Mouse (Mus musculus): ENCODE results near the gene Auts2. TPM values are rescaled to one million over a fixed set of nuclear protein-coding genes. Genes with fewer than 3 reads are reported as not detected.

Gene Auts2
- polyA plus RNA-seq, 1 experiment from 2014 or later, result 4.4 TPM

DNA sequence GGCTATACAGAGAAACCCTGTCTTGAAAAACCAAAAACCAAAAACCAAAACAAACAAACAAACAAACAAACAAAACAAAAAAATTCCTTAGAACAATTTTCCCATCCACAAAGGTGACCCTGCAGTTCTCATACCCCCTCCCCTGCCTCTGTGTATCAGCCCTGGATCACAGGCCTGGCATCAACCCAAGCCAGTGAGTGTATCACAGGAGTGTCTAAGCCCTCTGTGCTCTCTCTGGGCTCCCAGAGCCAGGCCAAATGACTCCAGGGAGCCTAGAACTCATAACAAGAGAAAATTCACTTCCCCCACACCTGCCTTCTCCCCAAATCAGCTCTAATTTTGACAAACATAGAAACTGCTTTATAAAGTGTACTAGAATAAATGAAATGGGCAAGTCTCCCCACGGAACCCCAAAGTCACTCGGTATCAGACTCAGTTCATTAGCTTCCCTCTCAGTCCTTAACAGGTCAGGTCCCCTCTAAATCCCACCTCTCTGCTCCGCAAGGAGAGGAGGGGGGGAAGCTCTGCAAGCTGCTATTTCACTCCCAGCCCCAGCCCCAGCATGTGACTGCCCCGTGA, 896.0 kb downstream of the Auts2 start:
- H3K27ac ChIP-seq (ENCODE audit: low read length), result no peak overlapping the region
- TF ChIP-seq CTCF (IDR thresholded peaks at IDR 0.05) (no peak), EP300 (IDR thresholded peaks at IDR 0.05) (no peak)
- H3K4me1 ChIP-seq (ENCODE audit: insufficient read depth, low read depth, low read length), result no peaks in the 10 kb centered on the region
- WGBS, result 49% methylated on average over 4 of the region's 4 CpGs
- ATAC-seq (no peak), DNase-seq (ENCODE audit: low spot score) (no peak)
- no peak overlapping the region for H3K4me3 ChIP-seq (ENCODE audit: low read depth, low read length)
- H3K4me2 ChIP-seq (replicated peaks; ENCODE audit: low read depth, low read length), result no peak overlapping the region
- no peaks in the 10 kb centered on the region for H3K9me3 ChIP-seq (ENCODE audit: low read length)
- H3K9ac ChIP-seq (replicated peaks; ENCODE audit: low read depth), result no peak overlapping the region
- H3K36me3 ChIP-seq (ENCODE audit: insufficient read depth, low read length), result no peaks in the 10 kb centered on the region
- no peaks in the 10 kb centered on the region for H3K27me3 ChIP-seq (replicated peaks; ENCODE audit: insufficient read depth, low read length)

DNA sequence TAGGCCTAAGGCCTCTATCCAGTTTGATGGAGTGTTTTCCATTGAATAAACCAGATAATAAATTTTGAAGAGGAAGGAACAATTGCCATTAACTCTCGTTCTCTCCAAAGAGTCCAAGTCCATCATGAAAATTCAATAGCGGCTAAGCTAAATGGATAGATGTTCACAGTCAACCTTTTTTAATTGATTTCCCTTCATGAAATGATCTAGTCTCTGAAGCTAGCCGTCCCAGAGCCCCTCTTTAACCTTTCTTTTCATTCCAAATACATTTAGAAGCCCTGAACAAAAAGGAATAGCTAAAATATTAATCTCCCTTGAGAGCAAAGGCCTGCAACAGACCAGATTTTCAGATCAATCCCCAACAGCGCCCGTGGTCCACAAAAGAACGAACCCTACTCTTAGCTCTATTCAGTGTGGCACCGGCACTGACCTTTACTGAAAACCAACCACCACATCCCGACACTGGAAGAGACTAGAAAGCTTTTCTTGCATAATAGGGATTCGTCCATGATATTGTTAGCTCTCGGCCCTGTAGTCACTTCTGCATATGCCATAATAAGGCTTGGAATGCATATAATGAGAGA, 896.9 kb downstream of the Auts2 start:
- Histone ChIP-seq H3K4me2 (replicated peaks; ENCODE audit: low read depth, low read length) (no peak overlapping the region), H3K36me3 (ENCODE audit: insufficient read depth, low read length) (no peaks in the 10 kb centered on the region), H3K27ac (ENCODE audit: low read length) (no peak overlapping the region), H3K9me3 (ENCODE audit: low read length) (no peaks in the 10 kb centered on the region), H3K4me1 (ENCODE audit: insufficient read depth, low read depth, low read length) (no peaks in the 10 kb centered on the region), H3K27me3 (replicated peaks; ENCODE audit: insufficient read depth, low read length) (no peaks in the 10 kb centered on the region), H3K4me3 (ENCODE audit: low read depth, low read length) (no peak overlapping the region), H3K9ac (replicated peaks; ENCODE audit: low read depth) (no peak overlapping the region)
- DNase-seq (ENCODE audit: low spot score) (no peak), ATAC-seq (no peak)
- TF ChIP-seq CTCF (IDR thresholded peaks at IDR 0.05), result no peak
- TF ChIP-seq EP300 (IDR thresholded peaks at IDR 0.05), result no peak
- 92% methylated on average over 10 of the region's 10 CpGs for WGBS

DNA sequence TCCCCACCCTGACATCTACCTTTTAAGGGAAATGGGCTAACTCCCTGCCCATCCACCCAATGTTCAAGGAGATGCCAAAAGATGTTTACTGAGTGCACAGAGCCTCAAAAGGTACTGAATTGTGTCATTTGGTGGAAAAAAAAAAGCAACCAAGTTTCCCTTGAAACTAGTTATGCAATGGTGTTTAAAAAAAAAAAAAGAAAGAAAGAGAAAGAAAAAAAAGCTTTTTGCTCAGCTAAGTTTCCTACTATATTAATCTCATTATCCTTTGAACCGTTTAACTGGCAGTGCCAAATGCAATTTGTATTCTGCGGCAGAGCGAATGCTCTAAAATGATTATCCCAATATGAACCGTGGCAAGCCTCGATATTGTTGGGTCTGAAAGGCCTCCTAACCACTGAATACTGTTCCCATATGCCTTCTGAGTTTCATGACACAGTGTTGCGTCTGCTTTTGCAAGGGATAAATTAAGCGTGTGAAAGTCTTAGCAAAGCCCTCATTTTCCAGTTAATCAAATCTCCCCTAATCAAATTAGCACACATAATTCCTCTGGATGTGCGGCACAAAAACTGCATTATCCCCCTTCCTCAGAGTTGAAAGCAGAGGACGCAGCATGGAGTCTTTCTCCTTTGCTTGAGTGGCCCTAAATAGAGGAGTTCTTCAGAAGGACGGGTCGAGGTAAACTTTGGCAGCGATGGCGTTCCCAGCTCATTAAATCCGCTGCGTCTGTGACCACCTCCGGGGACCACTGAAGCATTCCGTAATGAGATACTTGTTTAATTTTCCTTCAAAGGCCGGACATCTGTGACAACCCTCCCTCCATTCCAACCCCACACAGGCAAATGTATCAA, 897.6 kb downstream of the Auts2 start:
- Histone ChIP-seq H3K36me3 (ENCODE audit: insufficient read depth, low read length) (no peaks in the 10 kb centered on the region), H3K9me3 (ENCODE audit: low read length) (no peaks in the 10 kb centered on the region), H3K4me2 (replicated peaks; ENCODE audit: low read depth, low read length) (no peak overlapping the region), H3K9ac (replicated peaks; ENCODE audit: low read depth) (no peak overlapping the region), H3K27ac (ENCODE audit: low read length) (no peak overlapping the region), H3K4me3 (ENCODE audit: low read depth, low read length) (no peak overlapping the region), H3K27me3 (replicated peaks; ENCODE audit: insufficient read depth, low read length) (no peaks in the 10 kb centered on the region), H3K4me1 (ENCODE audit: insufficient read depth, low read depth, low read length) (no peaks in the 10 kb centered on the region)
- DNase-seq (ENCODE audit: low spot score), result no peak
- 78% methylated on average over 18 of the region's 18 CpGs for WGBS
- ATAC-seq, result no peak
- TF ChIP-seq CTCF (IDR thresholded peaks at IDR 0.05), result no peak
- no peak for TF ChIP-seq EP300 (IDR thresholded peaks at IDR 0.05)

DNA sequence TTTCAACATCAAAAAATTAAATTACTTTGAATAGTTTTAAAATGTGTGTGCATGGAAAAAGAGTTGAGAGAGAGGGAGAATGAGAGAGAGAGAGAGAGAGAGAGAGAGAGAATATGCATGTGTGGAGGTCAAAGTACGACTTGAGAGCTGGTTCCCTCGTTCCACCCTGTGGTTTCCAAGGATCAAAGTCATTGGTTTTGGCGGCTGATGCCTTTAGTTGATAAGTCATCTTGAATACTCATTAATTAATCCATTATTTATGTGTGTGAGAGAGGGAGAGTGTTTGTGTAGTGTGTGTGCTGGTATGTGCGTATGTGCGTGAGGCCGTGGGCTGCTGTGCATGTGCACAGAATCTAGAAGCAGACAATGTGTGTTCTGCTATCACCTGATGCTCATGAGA, 898.8 kb downstream of the Auts2 start:
- no peak for ATAC-seq

DNA sequence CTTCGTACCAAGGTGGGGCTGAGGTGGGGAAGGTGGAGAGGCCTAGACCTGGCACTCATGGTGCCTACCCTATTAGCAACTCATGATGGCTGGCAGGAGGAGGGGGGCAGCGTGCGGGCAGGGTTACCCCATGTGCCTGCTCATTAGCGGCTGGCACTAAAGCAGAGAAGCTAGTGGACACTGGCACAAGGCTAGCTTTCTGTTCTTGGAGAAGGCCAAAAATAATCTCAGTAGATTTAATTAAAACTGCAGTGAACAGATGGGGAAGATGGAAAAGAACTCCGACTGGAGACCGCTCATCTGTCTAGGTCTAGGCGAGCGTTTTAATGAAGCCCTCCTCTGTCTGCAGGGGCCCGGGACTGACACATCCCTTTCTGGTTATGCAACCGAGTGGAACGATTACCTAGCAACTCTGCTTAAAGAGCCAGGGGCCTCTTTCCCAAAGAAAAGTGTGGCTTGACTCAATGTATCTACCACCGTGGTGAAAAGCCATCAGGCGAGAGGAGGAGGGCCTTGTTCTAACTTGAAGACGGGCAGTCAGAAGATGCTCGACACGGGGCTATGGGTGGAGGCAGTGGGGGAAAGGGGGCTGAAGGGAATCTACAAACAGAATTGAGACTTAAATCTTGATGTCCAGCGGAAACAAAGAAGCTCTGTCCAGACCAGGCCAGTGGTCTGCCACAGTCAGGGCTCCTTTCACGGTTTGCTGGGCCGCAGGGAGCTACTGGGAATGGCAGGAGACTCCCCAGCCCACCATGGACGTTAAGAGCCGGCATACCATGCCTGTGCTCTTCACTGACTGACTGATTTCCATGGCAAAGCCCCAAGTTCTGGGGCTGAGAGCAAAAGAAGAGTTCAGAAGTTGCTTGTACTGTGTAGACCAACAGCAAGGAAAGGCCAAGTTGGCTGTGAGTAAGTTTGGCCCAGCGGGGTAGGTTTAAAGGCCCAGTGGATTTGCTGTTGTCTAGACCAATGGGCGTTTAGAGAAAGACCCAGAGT, 899.7 kb downstream of the Auts2 start:
- no peaks in the 10 kb centered on the region for H3K27me3 ChIP-seq (replicated peaks; ENCODE audit: insufficient read depth, low read length)
- no peak overlapping the region for H3K4me2 ChIP-seq (replicated peaks; ENCODE audit: low read depth, low read length)
- H3K36me3 ChIP-seq (ENCODE audit: insufficient read depth, low read length), result no peaks in the 10 kb centered on the region
- no peak for TF ChIP-seq CTCF (IDR thresholded peaks at IDR 0.05)
- TF ChIP-seq EP300 (IDR thresholded peaks at IDR 0.05), result no peak
- H3K4me3 ChIP-seq (ENCODE audit: low read depth, low read length), result no peak overlapping the region
- H3K27ac ChIP-seq (ENCODE audit: low read length), result no peak overlapping the region
- DNase-seq (ENCODE audit: low spot score) (no peak), ATAC-seq (no peak)
- no peaks in the 10 kb centered on the region for H3K9me3 ChIP-seq (ENCODE audit: low read length)
- WGBS, result 84% methylated on average over 23 of the region's 23 CpGs
- no peaks in the 10 kb centered on the region for H3K4me1 ChIP-seq (ENCODE audit: insufficient read depth, low read depth, low read length)
- no peak overlapping the region for H3K9ac ChIP-seq (replicated peaks; ENCODE audit: low read depth)

More for the DNA sequence above, 898.8 kb downstream of the Auts2 start:
- Histone ChIP-seq H3K4me2 (replicated peaks; ENCODE audit: low read depth, low read length) (no peak overlapping the region), H3K4me1 (ENCODE audit: insufficient read depth, low read depth, low read length) (no peaks in the 10 kb centered on the region), H3K9me3 (ENCODE audit: low read length) (no peaks in the 10 kb centered on the region), H3K9ac (replicated peaks; ENCODE audit: low read depth) (no peak overlapping the region), H3K4me3 (ENCODE audit: low read depth, low read length) (no peak overlapping the region), H3K36me3 (ENCODE audit: insufficient read depth, low read length) (no peaks in the 10 kb centered on the region), H3K27ac (ENCODE audit: low read length) (no peak overlapping the region), H3K27me3 (replicated peaks; ENCODE audit: insufficient read depth, low read length) (no peaks in the 10 kb centered on the region)
- DNase-seq (ENCODE audit: low spot score), result no peak
- WGBS, result 85% methylated on average over 6 of the region's 6 CpGs
- TF ChIP-seq EP300 (IDR thresholded peaks at IDR 0.05), result no peak
- no peak for TF ChIP-seq CTCF (IDR thresholded peaks at IDR 0.05)

Data from lung, postnatal 0 days (tissue).